Mouse (Mus musculus) kidney, postnatal 25 days (tissue): Measurements from ENCODE around the gene Timm29.

Experiments used
- DNase-seq, 2 experiments: peaks; one replicate each; pipeline ENCODE4 v3.0.0; 2021; ENCODE audit warnings: mixed read lengths in 2 of 2

Timm29 gene

DNA sequence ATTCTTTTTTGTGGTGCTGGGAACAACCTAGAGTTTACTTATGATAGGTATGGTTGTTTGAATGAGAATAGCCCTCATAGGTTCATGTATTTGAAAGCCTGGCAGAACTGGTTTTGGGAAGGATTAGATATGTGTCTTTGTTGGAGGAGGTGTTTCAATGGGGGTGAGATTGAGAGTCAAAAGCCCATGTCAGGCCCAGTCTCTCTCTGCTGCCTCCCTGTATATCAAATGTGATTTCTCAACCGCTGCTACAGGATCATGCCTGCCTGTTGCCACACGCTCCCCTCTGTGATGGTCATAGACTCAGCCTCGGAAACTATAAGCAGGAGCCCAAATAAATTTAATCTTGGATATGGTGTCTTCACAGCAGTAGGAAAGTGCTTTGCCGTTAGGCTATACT lies 27.7 kb downstream of the Timm29 start:
- no peak for DNase-seq

- no peak for DNase-seq
Measured at GRCm38 (mm10) chr9:21622676-21623075, 30.2 kb downstream of the Timm29 start.

GRCm38 (mm10) chr9:21625342-21626339 lies 33.1 kb downstream of the Timm29 start:
- no peak for DNase-seq

- no peak for DNase-seq
Measured at GRCm38 (mm10) chr9:21626571-21626970, 34.0 kb downstream of the Timm29 start.

DNA sequence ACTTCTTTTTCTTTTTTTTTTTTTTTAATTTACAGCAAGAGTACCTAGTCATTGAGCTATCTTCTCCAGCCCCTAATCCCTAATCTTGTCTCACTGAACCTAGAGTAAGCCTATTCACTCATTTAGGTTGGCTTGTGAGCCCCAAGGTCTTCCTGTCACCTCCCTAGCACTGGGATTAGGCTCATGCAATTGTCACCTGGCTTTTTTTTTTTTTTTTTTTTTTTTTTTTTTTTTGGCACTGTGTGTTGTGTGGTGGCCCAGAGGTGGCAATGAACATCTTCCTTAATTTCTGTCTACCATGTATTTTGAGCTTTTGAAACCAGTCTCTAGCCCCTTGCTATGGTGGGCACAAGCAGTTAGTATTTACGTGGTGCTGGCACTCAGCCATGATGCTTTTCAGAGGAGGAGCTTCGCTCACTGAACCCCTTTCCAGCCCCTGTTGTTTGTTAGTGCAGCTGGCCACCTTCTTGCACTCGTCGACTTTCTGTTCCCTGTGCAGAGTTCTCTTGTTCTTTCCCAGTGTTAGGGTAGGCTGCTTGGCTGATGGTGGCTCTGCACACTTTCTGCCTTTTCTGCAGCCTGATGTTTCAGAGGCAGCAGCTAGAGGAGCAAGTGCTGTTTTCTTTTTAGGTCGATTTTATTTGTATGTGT lies 34.7 kb downstream of the Timm29 start:
- DNase-seq = no peak

DNA sequence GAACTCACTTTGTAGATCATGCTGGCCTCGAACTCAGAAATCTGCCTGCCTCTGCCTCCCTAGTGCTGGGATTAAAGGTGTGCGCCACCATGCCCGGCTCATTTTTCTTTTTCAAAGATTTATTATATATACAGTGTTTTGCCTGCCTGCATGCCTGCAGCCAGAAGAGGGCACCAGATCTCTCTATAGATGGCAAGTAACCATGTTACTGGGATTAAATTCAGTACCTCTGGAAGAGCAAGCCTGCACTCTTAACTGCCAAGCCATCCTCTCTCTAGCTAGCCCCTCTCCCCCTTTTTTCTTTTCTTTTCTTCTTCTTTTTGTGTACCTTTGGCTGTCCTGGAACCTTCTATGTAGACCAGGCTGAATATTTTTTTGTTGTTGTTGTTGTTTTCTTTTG lies 38.2 kb downstream of the Timm29 start:
- DNase-seq = peak; percentile 65 to 77

DNA sequence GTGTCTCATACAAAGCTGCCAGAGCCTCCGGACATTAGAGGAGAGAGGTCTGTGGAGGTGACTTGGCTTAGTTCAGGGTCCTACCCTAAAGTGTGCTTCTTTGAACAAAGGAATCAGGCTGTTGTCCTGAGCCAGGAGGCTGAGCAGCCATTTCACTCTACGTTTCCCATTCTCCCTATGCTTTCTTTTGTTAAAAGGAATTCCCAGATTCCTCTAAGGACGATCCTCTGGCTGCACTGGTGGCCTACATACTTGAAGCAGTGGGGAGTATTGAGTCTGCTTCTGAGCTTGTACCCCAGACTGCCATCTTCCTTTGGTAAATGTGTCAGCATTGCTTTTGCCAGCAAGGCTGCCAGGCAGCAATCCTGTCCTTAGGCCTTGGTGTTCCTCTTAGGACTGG lies 40.6 kb downstream of the Timm29 start:
- DNase-seq = no peak

GRCm38 (mm10) chr9:21635639-21636038 lies 43.1 kb downstream of the Timm29 start:
- no peak for DNase-seq

GRCm38 (mm10) chr9:21639031-21639430 lies 46.5 kb downstream of the Timm29 start:
- DNase-seq = no peak
